Mouse (Mus musculus): ENCODE measurements at regions not wholly inside any gene's neighbourhood (a gene's known extent, or its start where the extent isn't known, plus 50 kb on each side); places are given as distances from the start of the nearest gene placed in this dataset.
A peak's percentile ranks its signal among the peaks of the same experiment; 100 is the strongest.

- no peaks in the 10 kb centered on the region for H3K4me1 ChIP-seq (ENCODE audit: control insufficient read depth, insufficient read depth, low read length)
- no peaks in the 10 kb centered on the region for H3K9me3 ChIP-seq (replicated peaks; ENCODE audit: control insufficient read depth, low read length)
- H3K27ac ChIP-seq (ENCODE audit: low read depth, low read length): no peak overlapping the region
- ATAC-seq (no peak), DNase-seq (ENCODE audit: low spot score) (no peak)
- H3K9ac ChIP-seq (ENCODE audit: low read length): no peak overlapping the region
- no peaks in the 10 kb centered on the region for H3K27me3 ChIP-seq (replicated peaks; ENCODE audit: control insufficient read depth, insufficient read depth, low read length)
- H3K4me2 ChIP-seq (ENCODE audit: low read length): no peak overlapping the region
- H3K4me3 ChIP-seq (ENCODE audit: low read depth, low read length): no peak overlapping the region
- H3K36me3 ChIP-seq (ENCODE audit: control insufficient read depth, insufficient read depth, low read length): no peaks in the 10 kb centered on the region
- WGBS: 48% methylated on average over 4 of the region's 4 CpGs
These were observed 234.2 kb upstream of the Rbfox1 start for GRCm38 (mm10) chr16:5651002-5651401.

- DNase-seq (ENCODE audit: low spot score) (no peak), ATAC-seq (no peak)
- Histone ChIP-seq H3K27ac (ENCODE audit: low read depth, low read length) (no peak overlapping the region), H3K4me1 (ENCODE audit: control insufficient read depth, insufficient read depth, low read length) (no peaks in the 10 kb centered on the region), H3K36me3 (ENCODE audit: control insufficient read depth, insufficient read depth, low read length) (no peaks in the 10 kb centered on the region), H3K4me2 (ENCODE audit: low read length) (no peak overlapping the region), H3K4me3 (ENCODE audit: low read depth, low read length) (no peak overlapping the region), H3K9me3 (replicated peaks; ENCODE audit: control insufficient read depth, low read length) (no peaks in the 10 kb centered on the region), H3K27me3 (replicated peaks; ENCODE audit: control insufficient read depth, insufficient read depth, low read length) (no peaks in the 10 kb centered on the region), H3K9ac (ENCODE audit: low read length) (no peak overlapping the region)
- WGBS: 69% methylated on average over 5 of the region's 5 CpGs
These were observed 245.2 kb upstream of the Rbfox1 start for GRCm38 (mm10) chr16:5639956-5640355.

DNA sequence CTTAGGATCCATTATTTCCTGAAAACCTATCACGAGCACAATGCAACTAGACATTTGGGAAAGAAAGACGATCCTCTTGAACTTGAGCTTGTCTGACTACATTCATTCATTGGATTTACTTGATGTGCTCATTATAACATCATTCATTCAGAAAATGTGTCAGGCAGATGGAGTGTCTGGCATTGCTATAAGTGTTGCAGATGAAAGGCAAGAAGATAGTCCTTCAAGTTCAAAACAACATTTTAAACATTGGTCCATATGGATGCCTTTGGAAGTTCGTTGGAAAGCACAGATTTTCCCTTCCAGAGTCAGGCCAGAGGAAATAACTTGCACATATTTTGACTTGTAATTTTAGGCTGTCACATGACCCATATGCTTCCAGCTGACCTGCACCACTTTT lies 255.2 kb upstream of the Rbfox1 start:
- Histone ChIP-seq H3K9me3 (replicated peaks; ENCODE audit: control insufficient read depth, low read length) (no peaks in the 10 kb centered on the region), H3K4me3 (ENCODE audit: low read depth, low read length) (no peak overlapping the region), H3K36me3 (ENCODE audit: control insufficient read depth, insufficient read depth, low read length) (no peaks in the 10 kb centered on the region), H3K4me2 (ENCODE audit: low read length) (no peak overlapping the region), H3K4me1 (ENCODE audit: control insufficient read depth, insufficient read depth, low read length) (no peaks in the 10 kb centered on the region), H3K27me3 (replicated peaks; ENCODE audit: control insufficient read depth, insufficient read depth, low read length) (no peaks in the 10 kb centered on the region), H3K9ac (ENCODE audit: low read length) (no peak overlapping the region), H3K27ac (ENCODE audit: low read depth, low read length) (no peak overlapping the region)
- peak; percentile 54 for DNase-seq (ENCODE audit: low spot score)
- ATAC-seq: no peak
- WGBS: 66% methylated on average over 3 of the region's 3 CpGs

GRCm38 (mm10) chr16:5627910-5628309 lies 257.2 kb upstream of the Rbfox1 start:
- ATAC-seq (no peak), DNase-seq (ENCODE audit: low spot score) (no peak)
- Histone ChIP-seq H3K27me3 (replicated peaks; ENCODE audit: control insufficient read depth, insufficient read depth, low read length) (no peaks in the 10 kb centered on the region), H3K4me1 (ENCODE audit: control insufficient read depth, insufficient read depth, low read length) (no peaks in the 10 kb centered on the region), H3K27ac (ENCODE audit: low read depth, low read length) (no peak overlapping the region), H3K36me3 (ENCODE audit: control insufficient read depth, insufficient read depth, low read length) (no peaks in the 10 kb centered on the region), H3K9me3 (replicated peaks; ENCODE audit: control insufficient read depth, low read length) (no peaks in the 10 kb centered on the region), H3K4me2 (ENCODE audit: low read length) (no peak overlapping the region), H3K9ac (ENCODE audit: low read length) (no peak overlapping the region), H3K4me3 (ENCODE audit: low read depth, low read length) (no peak overlapping the region)
- 84% methylated on average over 4 of the region's 4 CpGs for WGBS

DNA sequence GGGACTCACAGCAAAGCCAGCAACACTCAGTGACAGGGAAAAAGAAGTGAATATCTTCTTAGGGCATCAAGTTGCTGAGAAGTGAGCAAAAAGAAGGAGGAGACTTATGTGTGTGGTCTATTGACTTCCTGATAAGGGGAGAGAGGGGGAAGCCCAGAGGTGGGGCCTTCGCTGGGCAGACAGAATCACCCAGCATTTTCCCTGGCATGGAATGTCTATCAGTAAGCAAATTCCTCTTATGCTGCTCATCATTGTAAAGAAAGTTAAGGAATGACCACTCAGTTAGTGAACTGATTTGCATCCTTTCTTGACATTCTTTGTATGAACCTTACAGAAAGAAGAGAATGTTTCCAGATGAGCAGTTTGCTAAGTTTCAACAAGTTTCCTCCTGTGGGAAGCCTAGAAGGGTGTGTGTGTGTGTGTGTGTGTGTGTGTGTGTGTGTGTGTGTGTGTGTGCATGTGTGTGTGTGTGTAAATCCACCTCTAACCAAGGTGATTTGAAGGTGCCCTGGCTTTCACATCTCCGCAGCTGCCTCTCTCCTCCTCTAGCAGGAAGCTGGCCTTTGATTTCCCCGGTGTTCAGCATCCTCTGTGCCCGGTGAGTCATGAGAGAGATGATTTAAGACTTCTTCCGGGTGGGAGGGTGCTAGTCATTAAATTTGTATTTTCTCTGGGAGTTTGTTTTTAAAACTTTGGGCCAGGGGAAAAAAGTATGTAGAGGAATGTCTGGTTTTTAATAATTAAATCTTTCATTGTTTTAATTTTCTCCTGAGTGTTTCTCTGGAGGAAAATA lies 257.8 kb upstream of the Rbfox1 start:
- WGBS: 76% methylated on average over 5 of the region's 5 CpGs

DNA sequence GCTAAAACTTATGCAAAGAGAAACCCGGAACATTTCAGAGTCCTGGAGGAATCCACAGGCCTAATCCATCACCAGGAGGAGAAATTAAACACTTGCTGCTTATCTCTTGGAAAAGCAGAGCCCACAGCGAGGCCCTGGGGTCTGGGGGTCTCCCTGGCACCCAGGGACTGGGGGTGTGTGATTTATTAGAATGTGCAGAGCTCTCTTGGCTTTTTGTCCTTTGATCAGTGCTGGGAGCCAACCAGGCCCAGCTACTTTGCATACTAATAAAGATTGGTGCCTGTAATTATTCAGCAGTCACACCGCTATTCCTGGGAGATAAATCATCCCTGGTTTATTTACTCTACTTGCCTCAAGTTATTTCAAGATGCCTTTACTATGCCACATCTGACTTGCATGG lies 260.0 kb upstream of the Rbfox1 start:
- Histone ChIP-seq H3K4me2 (ENCODE audit: low read length) (no peak overlapping the region), H3K27ac (ENCODE audit: low read depth, low read length) (no peak overlapping the region), H3K4me3 (ENCODE audit: low read depth, low read length) (no peak overlapping the region), H3K9ac (ENCODE audit: low read length) (no peak overlapping the region), H3K4me1 (ENCODE audit: control insufficient read depth, insufficient read depth, low read length) (no peaks in the 10 kb centered on the region), H3K9me3 (replicated peaks; ENCODE audit: control insufficient read depth, low read length) (no peaks in the 10 kb centered on the region), H3K27me3 (replicated peaks; ENCODE audit: control insufficient read depth, insufficient read depth, low read length) (no peaks in the 10 kb centered on the region), H3K36me3 (ENCODE audit: control insufficient read depth, insufficient read depth, low read length) (no peaks in the 10 kb centered on the region)
- DNase-seq (ENCODE audit: low spot score): no peak
- no peak for ATAC-seq
- WGBS: 52% methylated on average over 3 of the region's 3 CpGs

More for the DNA sequence above, 257.8 kb upstream of the Rbfox1 start:
- H3K4me2 ChIP-seq (ENCODE audit: low read length): no peak overlapping the region
- H3K4me3 ChIP-seq (ENCODE audit: low read depth, low read length): no peak overlapping the region
- H3K9me3 ChIP-seq (replicated peaks; ENCODE audit: control insufficient read depth, low read length): no peaks in the 10 kb centered on the region
- H3K36me3 ChIP-seq (ENCODE audit: control insufficient read depth, insufficient read depth, low read length): no peaks in the 10 kb centered on the region
- DNase-seq (ENCODE audit: low spot score) (no peak), ATAC-seq (no peak)
- H3K27ac ChIP-seq (ENCODE audit: low read depth, low read length): no peak overlapping the region
- H3K4me1 ChIP-seq (ENCODE audit: control insufficient read depth, insufficient read depth, low read length): no peaks in the 10 kb centered on the region
- no peaks in the 10 kb centered on the region for H3K27me3 ChIP-seq (replicated peaks; ENCODE audit: control insufficient read depth, insufficient read depth, low read length)
- no peak overlapping the region for H3K9ac ChIP-seq (ENCODE audit: low read length)

- DNase-seq (ENCODE audit: low spot score): no peak
- no peak overlapping the region for H3K4me2 ChIP-seq (ENCODE audit: low read length)
- H3K36me3 ChIP-seq (ENCODE audit: control insufficient read depth, insufficient read depth, low read length): no peaks in the 10 kb centered on the region
- H3K9me3 ChIP-seq (replicated peaks; ENCODE audit: control insufficient read depth, low read length): no peaks in the 10 kb centered on the region
- H3K27ac ChIP-seq (ENCODE audit: low read depth, low read length): no peak overlapping the region
- no peak overlapping the region for H3K4me3 ChIP-seq (ENCODE audit: low read depth, low read length)
- no peaks in the 10 kb centered on the region for H3K27me3 ChIP-seq (replicated peaks; ENCODE audit: control insufficient read depth, insufficient read depth, low read length)
- WGBS: 93% methylated on average over 3 of the region's 3 CpGs
- H3K4me1 ChIP-seq (ENCODE audit: control insufficient read depth, insufficient read depth, low read length): no peaks in the 10 kb centered on the region
- ATAC-seq: no peak
- no peak overlapping the region for H3K9ac ChIP-seq (ENCODE audit: low read length)
These were observed 264.6 kb upstream of the Rbfox1 start for GRCm38 (mm10) chr16:5620566-5620965.

DNA sequence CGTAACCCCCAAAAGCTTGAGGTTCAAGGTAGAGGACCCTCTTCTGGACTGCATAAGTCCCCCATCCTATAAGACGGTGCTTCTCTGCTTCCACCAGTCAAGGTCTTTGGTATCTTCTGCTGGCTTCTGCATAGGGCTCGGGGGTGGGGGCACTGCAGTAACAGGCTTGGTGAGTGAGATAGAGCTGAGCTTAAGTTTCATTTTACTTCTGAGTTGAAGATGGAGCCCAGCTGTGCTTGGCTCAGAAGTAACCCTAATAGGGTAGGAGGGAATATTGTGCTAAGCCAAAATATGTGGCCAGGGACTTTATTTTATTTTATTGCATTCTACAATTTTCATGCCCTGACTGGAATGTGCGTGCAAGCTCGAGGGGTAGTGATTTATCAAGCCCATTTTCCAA lies 268.8 kb upstream of the Rbfox1 start:
- Histone ChIP-seq H3K4me1 (ENCODE audit: control insufficient read depth, insufficient read depth, low read length) (no peaks in the 10 kb centered on the region), H3K27ac (ENCODE audit: low read depth, low read length) (no peak overlapping the region)
- no peak for DNase-seq (ENCODE audit: low spot score)

DNA sequence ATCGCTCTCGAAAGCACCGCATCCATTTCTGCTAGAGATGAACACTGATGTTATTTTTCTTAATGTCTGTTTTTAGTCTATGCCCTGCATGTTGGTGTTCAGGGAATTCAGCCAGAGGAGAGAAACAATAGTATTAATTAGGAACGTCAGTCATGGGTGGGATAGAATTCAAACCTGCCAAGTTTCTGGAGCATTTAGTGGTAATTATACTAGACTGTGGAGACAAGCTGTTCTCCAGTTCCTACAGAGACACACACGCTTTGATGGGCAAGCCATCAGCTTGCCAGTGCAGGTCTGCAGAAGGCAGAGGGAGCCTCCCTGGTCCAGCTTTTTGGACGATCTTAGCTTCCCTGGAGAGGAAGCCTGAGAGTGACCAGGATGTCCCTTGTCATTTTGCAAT lies 289.8 kb upstream of the Rbfox1 start:
- Histone ChIP-seq H3K27ac (ENCODE audit: low read depth, low read length) (no peak overlapping the region), H3K4me2 (ENCODE audit: low read length) (no peak overlapping the region), H3K27me3 (replicated peaks; ENCODE audit: control insufficient read depth, insufficient read depth, low read length) (no peaks in the 10 kb centered on the region), H3K9ac (ENCODE audit: low read length) (no peak overlapping the region), H3K4me1 (ENCODE audit: control insufficient read depth, insufficient read depth, low read length) (no peaks in the 10 kb centered on the region), H3K36me3 (ENCODE audit: control insufficient read depth, insufficient read depth, low read length) (no peaks in the 10 kb centered on the region), H3K4me3 (ENCODE audit: low read depth, low read length) (no peak overlapping the region), H3K9me3 (replicated peaks; ENCODE audit: control insufficient read depth, low read length) (no peaks in the 10 kb centered on the region)
- ATAC-seq: peak; percentile 40; the same call in 1 of the 2 replicates
- 29% methylated on average over 6 of the region's 6 CpGs for WGBS
- peak; percentile 80 for DNase-seq (ENCODE audit: low spot score)

More for the DNA sequence above, 268.8 kb upstream of the Rbfox1 start:
- H3K27me3 ChIP-seq (replicated peaks; ENCODE audit: control insufficient read depth, insufficient read depth, low read length): no peaks in the 10 kb centered on the region
- no peaks in the 10 kb centered on the region for H3K9me3 ChIP-seq (replicated peaks; ENCODE audit: control insufficient read depth, low read length)
- ATAC-seq: no peak
- H3K4me3 ChIP-seq (ENCODE audit: low read depth, low read length): no peak overlapping the region
- WGBS: 91% methylated on average over 5 of the region's 5 CpGs
- no peak overlapping the region for H3K9ac ChIP-seq (ENCODE audit: low read length)
- no peak overlapping the region for H3K4me2 ChIP-seq (ENCODE audit: low read length)
- H3K36me3 ChIP-seq (ENCODE audit: control insufficient read depth, insufficient read depth, low read length): no peaks in the 10 kb centered on the region
